Mouse (Mus musculus) G1E (cell line): ENCODE data around the gene Tnfrsf8. TPM values are rescaled to one million over a fixed set of nuclear protein-coding genes. Genes with fewer than 3 reads are reported as not detected.

Source experiments
- ATAC-seq: 2 replicates; pipeline ENCODE4 v1.8.0; 2016; ENCODE audit warnings: mild to moderate bottlenecking; ENCODE audit not compliant: insufficient number of reproducible peaks, poor library complexity, low FRiP score, severe bottlenecking; ENCODE audit errors: extremely low read depth
- DNase-seq: peaks from one replicate; pipeline ENCODE4 v3.0.0; 2012; ENCODE audit warnings: low spot score
- H3K27me3 ChIP-seq: 2 replicates; pipeline ENCODE4 v1.6.1; 2012; ENCODE audit warnings: mild to moderate bottlenecking, low read length, inconsistent platforms; ENCODE audit not compliant: insufficient read depth
- H3K36me3 ChIP-seq: replicated peaks from 2 replicates; pipeline ENCODE3; 2012; ENCODE audit warnings: mild to moderate bottlenecking, inconsistent platforms
- H3K4me1 ChIP-seq: 2 replicates; pipeline ENCODE4 v1.6.1; 2012; ENCODE audit warnings: low read depth, low read length, inconsistent platforms, mixed read lengths; ENCODE audit not compliant: insufficient read depth
- H3K4me3 ChIP-seq: 2 replicates; pipeline ENCODE4 v1.5.1; 2012; ENCODE audit warnings: low read depth, mild to moderate bottlenecking, inconsistent platforms, low read length, moderate library complexity, mixed read lengths
- H3K9me3 ChIP-seq: replicated peaks from 2 replicates; pipeline ENCODE4 v1.6.1; 2012; ENCODE audit warnings: inconsistent platforms
- CTCF ChIP-seq: IDR thresholded peaks from 2 replicates; pipeline ENCODE4 v1.5.1; 2012; ENCODE audit warnings: low read depth, low read length, inconsistent platforms, mixed read lengths
- GATA1 ChIP-seq: IDR thresholded peaks from 2 replicates; pipeline ENCODE4 v1.6.1; 2012; ENCODE audit warnings: borderline replicate concordance, low read length, inconsistent platforms, mixed read lengths
- GATA2 ChIP-seq: IDR thresholded peaks from 2 replicates; pipeline ENCODE4 v1.6.1; 2012; ENCODE audit warnings: low read depth, low read length, inconsistent platforms, borderline replicate concordance
- POLR2AphosphoS5 ChIP-seq: IDR thresholded peaks from 2 replicates; pipeline ENCODE4 v1.6.1; 2012; ENCODE audit warnings: low read depth, low read length, inconsistent platforms; ENCODE audit not compliant: insufficient replicate concordance
- TAL1 ChIP-seq: conservative IDR thresholded peaks from 2 replicates; pipeline ENCODE4 v1.6.1; 2012; ENCODE audit warnings: low read depth, low read length, inconsistent platforms, mixed read lengths
- polyA plus RNA-seq: library from polyadenylated mRNA; stranded (reverse); fragments of >175 nt; gene quantifications from 2 replicates; pipeline ENCODE4 v1.2.3, GENCODE M21; 2012
- total RNA-seq, 2 experiments: library from RNA; stranded (forward) in 1 of 2; stranded (reverse) in 1 of 2; fragments of 200-1000 nt in 1 of 2; fragments of >200 nt in 1 of 2; fragmentation: Nextera tagmentation in 1 of 2; gene quantifications; 2 replicates each; pipeline ENCODE4 v1.2.3; 2014 to 2017

The Tnfrsf8 gene
- total and polyA plus RNA-seq, 3 experiments = 0.16 TPM; not detected in 2

- no peak for ATAC-seq
- no peaks in the 10 kb centered on the region for H3K27me3 ChIP-seq
- peaks cover 55% of the 10 kb centered on the region for H3K9me3 ChIP-seq
- no peaks in the 10 kb centered on the region for H3K4me1 ChIP-seq
- no peak overlapping the region for H3K4me3 ChIP-seq
- no peaks in the 10 kb centered on the region for H3K36me3 ChIP-seq
- no peak for DNase-seq
- TF ChIP-seq GATA1 = no peak
- no peak for TF ChIP-seq CTCF
- TF ChIP-seq POLR2AphosphoS5 = no peak
- no peak for TF ChIP-seq GATA2
- no peak for TF ChIP-seq TAL1
Measured at GRCm38 (mm10) chr4:145264761-145265160, 50.2 kb downstream of the Tnfrsf8 start.

DNA sequence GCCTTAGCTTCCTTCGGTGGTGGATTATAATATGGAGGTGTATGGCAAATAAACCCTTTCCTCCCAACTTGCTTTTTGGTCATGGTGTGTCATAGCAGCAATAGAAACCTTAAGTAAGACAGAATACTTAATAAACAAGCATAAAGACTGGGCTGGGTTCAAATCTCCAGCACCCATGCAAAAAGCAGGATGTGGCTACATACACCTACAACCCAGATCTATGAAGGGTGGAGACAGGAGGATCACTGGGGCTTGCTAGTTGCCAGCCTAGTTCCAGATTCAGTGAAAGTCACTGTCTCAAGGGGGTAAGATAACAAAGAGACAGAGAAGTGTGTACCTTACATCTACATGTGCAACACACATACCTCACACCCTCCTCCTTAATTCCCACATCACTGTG, 51.4 kb downstream of the Tnfrsf8 start:
- Histone ChIP-seq H3K36me3 (no peaks in the 10 kb centered on the region), H3K9me3 (peaks cover 52% of the 10 kb centered on the region), H3K27me3 (no peaks in the 10 kb centered on the region), H3K4me3 (no peak overlapping the region), H3K4me1 (no peaks in the 10 kb centered on the region)
- ATAC-seq (no peak), DNase-seq (no peak)
- TF ChIP-seq TAL1 (no peak), GATA2 (no peak), POLR2AphosphoS5 (no peak), GATA1 (no peak), CTCF (no peak)

- no peaks in the 10 kb centered on the region for H3K4me1 ChIP-seq
- DNase-seq (no peak), ATAC-seq (no peak)
- H3K27me3 ChIP-seq = no peaks in the 10 kb centered on the region
- TF ChIP-seq POLR2AphosphoS5 (no peak), TAL1 (no peak), GATA2 (no peak), CTCF (no peak), GATA1 (no peak)
- H3K9me3 ChIP-seq = peaks cover 42% of the 10 kb centered on the region
- H3K4me3 ChIP-seq = no peak overlapping the region
- H3K36me3 ChIP-seq = no peaks in the 10 kb centered on the region
Measured at GRCm38 (mm10) chr4:145260802-145261201, 54.2 kb downstream of the Tnfrsf8 start.

DNA sequence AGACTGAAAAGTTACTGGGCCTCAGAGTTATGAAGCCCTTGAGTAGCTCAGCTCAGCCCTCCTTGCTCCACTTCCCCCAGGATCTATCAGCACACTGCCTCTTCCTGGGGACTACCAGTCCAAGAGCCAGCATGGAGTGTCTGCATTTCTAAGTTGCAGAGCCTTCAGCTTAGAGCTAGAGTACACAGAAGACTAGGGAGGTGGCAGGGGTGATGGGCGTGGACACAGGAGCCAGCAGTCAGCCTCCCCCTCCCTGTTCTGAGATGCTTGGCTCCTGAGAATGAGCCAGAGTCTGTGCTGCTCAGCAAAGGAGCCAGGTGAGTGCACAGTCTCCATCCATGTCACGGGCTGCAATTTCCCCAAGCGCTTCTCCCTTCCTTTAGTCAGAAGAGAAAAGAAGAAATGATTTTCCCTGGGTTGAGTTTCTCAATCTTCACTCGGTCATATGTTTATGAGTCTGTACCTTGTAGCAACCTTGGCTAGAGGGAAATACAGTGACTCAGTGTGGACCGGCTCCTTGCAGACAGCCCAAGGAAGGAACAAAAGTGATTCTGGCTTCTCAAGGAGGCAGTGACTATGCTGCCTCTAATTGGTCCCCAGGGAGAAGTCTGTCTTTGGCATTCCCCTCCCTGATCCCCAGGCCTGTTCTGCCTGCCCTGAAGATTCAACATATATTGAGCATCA, 57.1 kb downstream of the Tnfrsf8 start:
- no peak for TF ChIP-seq GATA2

DNA sequence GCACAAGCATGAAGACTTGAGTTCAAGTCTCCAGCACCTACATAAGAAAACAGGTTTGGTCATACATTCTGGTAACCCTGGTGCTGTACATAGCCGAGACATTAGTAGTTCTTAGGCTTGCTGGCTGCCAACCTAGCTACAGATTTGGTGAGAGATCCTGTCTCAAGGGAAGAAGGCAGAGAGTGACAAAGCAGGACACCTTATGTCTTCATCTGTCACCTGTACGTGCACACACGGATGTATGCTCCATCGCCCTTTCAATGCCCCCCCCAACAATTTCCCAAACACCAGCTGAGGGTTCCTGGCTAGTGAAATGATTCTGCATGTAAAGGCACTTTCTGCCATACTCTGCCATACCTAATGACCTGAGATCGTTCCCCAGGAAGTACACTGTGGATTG, 58.8 kb downstream of the Tnfrsf8 start:
- peaks cover 41% of the 10 kb centered on the region for H3K9me3 ChIP-seq
- no peaks in the 10 kb centered on the region for H3K4me1 ChIP-seq
- ATAC-seq (no peak), DNase-seq (no peak)
- no peaks in the 10 kb centered on the region for H3K27me3 ChIP-seq
- no peaks in the 10 kb centered on the region for H3K36me3 ChIP-seq
- H3K4me3 ChIP-seq = no peak overlapping the region
- TF ChIP-seq CTCF = no peak
- no peak for TF ChIP-seq TAL1
- no peak for TF ChIP-seq POLR2AphosphoS5
- no peak for TF ChIP-seq GATA1
- TF ChIP-seq GATA2 = no peak

More for the DNA sequence above, 57.1 kb downstream of the Tnfrsf8 start:
- no peak for ATAC-seq
- no peak for DNase-seq
- Histone ChIP-seq H3K4me3 (no peak overlapping the region), H3K36me3 (no peaks in the 10 kb centered on the region), H3K27me3 (no peaks in the 10 kb centered on the region), H3K4me1 (no peaks in the 10 kb centered on the region), H3K9me3 (peaks cover 43% of the 10 kb centered on the region)

- Histone ChIP-seq H3K4me3 (no peak overlapping the region), H3K4me1 (no peaks in the 10 kb centered on the region), H3K9me3 (peaks cover 40% of the 10 kb centered on the region), H3K27me3 (no peaks in the 10 kb centered on the region), H3K36me3 (no peaks in the 10 kb centered on the region)
- TF ChIP-seq GATA2 = no peak
- TF ChIP-seq TAL1 = no peak
- no peak for TF ChIP-seq CTCF
- no peak for TF ChIP-seq GATA1
- TF ChIP-seq POLR2AphosphoS5 = no peak
- DNase-seq = no peak
- no peak for ATAC-seq
Measured at GRCm38 (mm10) chr4:145254418-145254817, 60.5 kb downstream of the Tnfrsf8 start.
